Mouse (Mus musculus) liver (tissue): Measurements from ENCODE around the gene Krtap16-3.

Experiments
- DNase-seq: peaks from one replicate; pipeline ENCODE4 v3.0.0-alpha.2; 2020; ENCODE audit warnings: mixed read lengths

The Krtap16-3 gene

GRCm38 (mm10) chr16:88962773-88963172 lies at the start of gene Krtap16-3:
TSS of gene Krtap16-3 (minus strand) at chr16:88962873.
- no peak for DNase-seq

- DNase-seq = no peak
These were observed 48.0 kb upstream of the Krtap16-3 start, which contains the start of gene Krtap22-2 for GRCm38 (mm10) chr16:89010659-89011058. TSS of gene Krtap22-2 (minus strand) at chr16:89010759.

- no peak for DNase-seq
These were observed 21.6 kb downstream of the Krtap16-3 start for GRCm38 (mm10) chr16:88941106-88941505.

- DNase-seq = no peak
These were observed 24.4 kb downstream of the Krtap16-3 start for GRCm38 (mm10) chr16:88938252-88938651.

GRCm38 (mm10) chr16:88932165-88932564 lies 30.5 kb downstream of the Krtap16-3 start, which contains the start of gene Krtap19-9b:
TSS of gene Krtap19-9b (minus strand) at chr16:88932265.
- no peak for DNase-seq
